Mouse (Mus musculus): ENCODE data around the gene Sugp1.

- TF ChIP-seq CTCF (IDR thresholded peaks at IDR 0.05; ENCODE audit: borderline replicate concordance, insufficient read depth, low read depth, low read length): no peak
- no peak for TF ChIP-seq POLR2A (IDR thresholded peaks at IDR 0.05; ENCODE audit: borderline replicate concordance, insufficient read depth, low read length)
These were observed 76.4 kb downstream of the Sugp1 start for GRCm38 (mm10) chr8:70118726-70119700.
